Mouse (Mus musculus) cortical plate, adult 2 months (tissue): ENCODE results near the gene Prkd1.

Experiments
- CTCF ChIP-seq: fragments of 200-500 bp; IDR thresholded peaks from 2 replicates; pipeline ENCODE4 v1.5.1; 2011; ENCODE audit warnings: mild to moderate bottlenecking, control low read depth, low read length; ENCODE audit not compliant: insufficient read depth; ENCODE audit errors: extremely low read depth
- POLR2A ChIP-seq: fragments of 200-500 bp; IDR thresholded peaks from 2 replicates; pipeline ENCODE4 v1.6.1; 2011; ENCODE audit warnings: mild to moderate bottlenecking, low read length, control low read depth; ENCODE audit not compliant: insufficient read depth; ENCODE audit errors: extremely low read depth

- TF ChIP-seq POLR2A (no peak), CTCF (no peak)
These were observed 191.7 kb downstream of the Prkd1 start for GRCm38 (mm10) chr12:50457151-50457550.
